Mouse (Mus musculus): Measurements from ENCODE around the gene Smim5. TPM values are rescaled to one million over a fixed set of nuclear protein-coding genes. Genes with fewer than 3 reads are reported as not detected.

The Smim5 gene
- polyA plus RNA-seq, 1 experiment = not detected

DNA sequence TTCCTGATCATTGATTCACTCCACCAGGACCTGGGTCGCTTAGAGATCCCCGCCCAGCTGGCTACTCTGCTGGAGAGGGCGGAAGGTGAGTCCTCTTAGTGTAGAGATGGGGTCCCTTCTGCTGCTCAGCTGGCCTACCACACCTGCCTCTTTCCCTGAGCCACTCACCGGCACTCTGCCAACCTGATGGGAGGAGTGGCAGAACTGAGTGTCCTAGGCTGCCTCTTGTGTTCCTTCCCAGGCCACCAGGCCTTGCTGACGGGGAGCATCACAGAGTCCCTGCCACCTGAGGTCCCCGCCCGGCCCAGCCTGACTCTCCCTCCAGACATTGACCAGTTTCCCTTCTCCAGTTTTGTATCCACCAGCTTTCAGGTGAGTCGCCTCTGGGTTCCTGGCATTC is 21.7 kb upstream of the Smim5 start:
- Histone ChIP-seq H3K27ac (ENCODE audit: insufficient read depth, low read length) (no peak overlapping the region), H3K9ac (ENCODE audit: low read depth, poor library complexity, severe bottlenecking) (no peak overlapping the region), H3K4me3 (ENCODE audit: low read depth, low read length) (no peak overlapping the region), H3K4me1 (ENCODE audit: control insufficient read depth, insufficient read depth, low read length) (no peaks in the 10 kb centered on the region), H3K27me3 (ENCODE audit: control insufficient read depth, insufficient read depth, low read length, poor library complexity, severe bottlenecking) (no peaks in the 10 kb centered on the region), H3K36me3 (ENCODE audit: control insufficient read depth, insufficient read depth, low read length, poor library complexity, severe bottlenecking) (no peaks in the 10 kb centered on the region), H3K9me3 (replicated peaks; ENCODE audit: control insufficient read depth, insufficient read depth, low read length, poor library complexity, severe bottlenecking) (no peaks in the 10 kb centered on the region)
- TF ChIP-seq POLR2A (IDR thresholded peaks at IDR 0.05; ENCODE audit: insufficient read depth, low read length) = no peak
- TF ChIP-seq EP300 (IDR thresholded peaks at IDR 0.05; ENCODE audit: insufficient read depth, low read depth, low read length) = no peak
- no peak for TF ChIP-seq CTCF (IDR thresholded peaks at IDR 0.05; ENCODE audit: low read depth, low read length)

DNA sequence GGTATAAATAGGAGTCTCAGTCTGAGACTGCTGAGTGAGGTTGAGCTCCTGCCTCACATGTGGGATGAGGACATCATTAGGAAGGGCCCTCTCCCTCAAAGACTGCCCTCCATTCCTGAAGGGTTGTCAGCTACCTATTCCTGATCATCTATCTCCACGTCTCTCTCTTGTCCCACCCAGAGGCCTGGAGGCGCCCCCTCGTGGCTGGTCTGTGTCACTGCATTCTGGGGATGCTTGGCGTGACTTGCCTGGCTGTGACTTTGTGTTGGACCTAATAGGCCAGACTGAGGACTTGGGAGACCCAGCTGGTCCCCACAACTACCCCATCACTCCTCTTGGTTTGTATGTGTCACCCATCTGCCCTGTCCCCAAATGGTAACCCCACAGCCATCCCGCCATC is 18.8 kb upstream of the Smim5 start:
- Histone ChIP-seq H3K4me1 (ENCODE audit: control insufficient read depth, insufficient read depth, low read length) (no peaks in the 10 kb centered on the region), H3K4me3 (ENCODE audit: low read depth, low read length) (no peak overlapping the region), H3K9me3 (replicated peaks; ENCODE audit: control insufficient read depth, insufficient read depth, low read length, poor library complexity, severe bottlenecking) (no peaks in the 10 kb centered on the region), H3K27ac (ENCODE audit: insufficient read depth, low read length) (no peak overlapping the region), H3K27me3 (ENCODE audit: control insufficient read depth, insufficient read depth, low read length, poor library complexity, severe bottlenecking) (no peaks in the 10 kb centered on the region), H3K36me3 (ENCODE audit: control insufficient read depth, insufficient read depth, low read length, poor library complexity, severe bottlenecking) (no peaks in the 10 kb centered on the region), H3K9ac (ENCODE audit: low read depth, poor library complexity, severe bottlenecking) (no peak overlapping the region)
- no peak for TF ChIP-seq POLR2A (IDR thresholded peaks at IDR 0.05; ENCODE audit: insufficient read depth, low read length)
- TF ChIP-seq CTCF (IDR thresholded peaks at IDR 0.05; ENCODE audit: low read depth, low read length) = peak; percentile 92
- no peak for TF ChIP-seq EP300 (IDR thresholded peaks at IDR 0.05; ENCODE audit: insufficient read depth, low read depth, low read length)

DNA sequence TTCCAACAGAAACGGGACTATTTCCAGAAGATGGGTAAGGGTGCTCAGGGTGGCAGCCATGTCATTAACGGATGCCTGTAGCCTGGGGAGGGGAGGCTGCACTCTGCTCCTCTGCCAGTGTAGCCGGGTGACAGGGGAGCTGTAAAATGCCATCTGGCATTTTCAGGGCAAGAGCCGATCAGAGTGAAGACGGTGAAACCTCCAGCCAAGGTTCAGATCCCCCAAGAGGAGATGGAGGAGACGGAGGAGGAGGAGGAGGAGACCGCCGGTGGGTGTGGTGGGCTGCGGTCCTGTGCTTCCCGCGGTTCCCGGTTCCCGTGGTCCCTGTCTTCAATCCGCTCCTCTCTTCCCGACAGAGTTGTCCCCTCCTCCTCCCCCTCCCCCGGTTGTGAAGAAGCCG is 16.5 kb upstream of the Smim5 start:
- no peaks in the 10 kb centered on the region for H3K4me1 ChIP-seq (ENCODE audit: control insufficient read depth, insufficient read depth, low read length)
- H3K9ac ChIP-seq (ENCODE audit: low read depth, poor library complexity, severe bottlenecking) = peak overlapping the region; percentile 66
- H3K27ac ChIP-seq (ENCODE audit: insufficient read depth, low read length) = no peak overlapping the region
- TF ChIP-seq CTCF (IDR thresholded peaks at IDR 0.05; ENCODE audit: low read depth, low read length) (no peak), EP300 (IDR thresholded peaks at IDR 0.05; ENCODE audit: insufficient read depth, low read depth, low read length) (no peak), POLR2A (IDR thresholded peaks at IDR 0.05; ENCODE audit: insufficient read depth, low read length) (no peak)
- H3K27me3 ChIP-seq (ENCODE audit: control insufficient read depth, insufficient read depth, low read length, poor library complexity, severe bottlenecking) = no peaks in the 10 kb centered on the region
- H3K4me3 ChIP-seq (ENCODE audit: low read depth, low read length) = peak overlapping the region; percentile 51
- H3K9me3 ChIP-seq (replicated peaks; ENCODE audit: control insufficient read depth, insufficient read depth, low read length, poor library complexity, severe bottlenecking) = no peaks in the 10 kb centered on the region
- no peaks in the 10 kb centered on the region for H3K36me3 ChIP-seq (ENCODE audit: control insufficient read depth, insufficient read depth, low read length, poor library complexity, severe bottlenecking)

DNA sequence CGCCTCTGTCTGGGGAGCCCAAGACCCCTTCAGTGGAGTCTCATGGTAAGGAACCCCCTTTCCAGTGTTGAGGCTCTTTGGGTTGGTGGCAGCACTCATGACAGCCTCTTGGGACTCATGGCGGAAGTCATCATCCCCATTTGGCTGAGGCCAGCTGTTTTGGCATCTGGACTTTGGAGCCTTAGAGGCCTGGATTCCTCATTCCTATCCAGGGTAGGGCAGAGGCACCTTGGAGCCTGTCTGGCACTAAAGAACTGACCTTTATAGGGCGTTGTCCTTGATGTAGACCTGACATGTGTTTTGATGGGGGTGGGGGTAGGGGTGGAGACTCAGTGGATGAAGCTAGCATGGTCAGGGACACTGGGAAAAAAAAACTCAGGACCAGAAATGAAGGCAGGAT is 15.4 kb upstream of the Smim5 start:
- TF ChIP-seq EP300 (IDR thresholded peaks at IDR 0.05; ENCODE audit: insufficient read depth, low read depth, low read length) = no peak
- no peak for TF ChIP-seq CTCF (IDR thresholded peaks at IDR 0.05; ENCODE audit: low read depth, low read length)
- TF ChIP-seq POLR2A (IDR thresholded peaks at IDR 0.05; ENCODE audit: insufficient read depth, low read length) = no peak

DNA sequence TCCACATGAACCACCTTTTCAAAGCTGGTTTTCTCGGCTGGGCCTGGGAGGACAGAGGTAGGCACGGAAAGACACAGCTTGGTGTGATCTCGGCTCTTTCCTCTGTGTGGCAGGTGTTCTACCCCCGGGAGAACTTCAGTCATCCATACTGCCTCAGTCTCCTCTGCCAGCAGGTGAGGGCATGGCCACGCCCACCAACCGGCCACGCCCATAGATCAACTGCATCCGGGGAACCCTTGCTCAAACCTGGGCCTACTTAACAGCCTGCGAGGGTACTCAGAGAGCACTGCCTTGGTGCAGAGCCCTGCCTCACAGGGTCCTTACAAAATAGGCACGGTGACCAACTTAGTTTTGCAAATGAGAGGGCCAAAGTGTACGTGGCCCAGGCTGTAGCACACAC is 14.5 kb upstream of the Smim5 start:
- H3K9ac ChIP-seq (ENCODE audit: low read depth, poor library complexity, severe bottlenecking) = no peak overlapping the region

More for the DNA sequence above, 15.4 kb upstream of the Smim5 start:
- H3K9me3 ChIP-seq (replicated peaks; ENCODE audit: control insufficient read depth, insufficient read depth, low read length, poor library complexity, severe bottlenecking) = no peaks in the 10 kb centered on the region
- H3K27ac ChIP-seq (ENCODE audit: insufficient read depth, low read length) = no peak overlapping the region
- no peaks in the 10 kb centered on the region for H3K27me3 ChIP-seq (ENCODE audit: control insufficient read depth, insufficient read depth, low read length, poor library complexity, severe bottlenecking)
- no peaks in the 10 kb centered on the region for H3K4me1 ChIP-seq (ENCODE audit: control insufficient read depth, insufficient read depth, low read length)
- H3K9ac ChIP-seq (ENCODE audit: low read depth, poor library complexity, severe bottlenecking) = no peak overlapping the region
- H3K36me3 ChIP-seq (ENCODE audit: control insufficient read depth, insufficient read depth, low read length, poor library complexity, severe bottlenecking) = no peaks in the 10 kb centered on the region
- no peak overlapping the region for H3K4me3 ChIP-seq (ENCODE audit: low read depth, low read length)

DNA sequence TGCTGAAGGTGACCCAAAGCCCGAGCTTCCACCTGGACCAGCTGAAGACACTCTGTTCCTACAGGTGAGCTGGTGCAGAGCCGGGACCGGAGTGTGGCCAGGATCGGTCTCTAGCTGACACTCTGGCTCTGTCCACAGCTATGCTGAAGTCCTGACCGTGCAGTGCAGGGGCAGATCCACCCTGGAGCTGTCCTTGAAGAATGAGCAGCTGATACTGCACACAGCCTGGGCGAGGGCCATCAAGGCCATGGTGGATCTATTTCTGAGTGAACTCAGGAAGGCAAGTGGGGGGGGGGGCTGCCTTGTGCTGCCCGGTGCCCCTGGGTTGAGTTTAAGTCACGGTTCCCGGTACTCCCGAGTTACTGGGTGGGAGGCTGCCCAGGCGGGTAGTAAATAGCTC is 13.3 kb upstream of the Smim5 start:
- TF ChIP-seq EP300 (IDR thresholded peaks at IDR 0.05; ENCODE audit: insufficient read depth, low read depth, low read length) (no peak), POLR2A (IDR thresholded peaks at IDR 0.05; ENCODE audit: insufficient read depth, low read length) (no peak), CTCF (IDR thresholded peaks at IDR 0.05; ENCODE audit: low read depth, low read length) (no peak)
- H3K9me3 ChIP-seq (replicated peaks; ENCODE audit: control insufficient read depth, insufficient read depth, low read length, poor library complexity, severe bottlenecking) = no peaks in the 10 kb centered on the region
- H3K27ac ChIP-seq (ENCODE audit: insufficient read depth, low read length) = no peak overlapping the region
- H3K27me3 ChIP-seq (ENCODE audit: control insufficient read depth, insufficient read depth, low read length, poor library complexity, severe bottlenecking) = no peaks in the 10 kb centered on the region
- no peaks in the 10 kb centered on the region for H3K4me1 ChIP-seq (ENCODE audit: control insufficient read depth, insufficient read depth, low read length)
- no peaks in the 10 kb centered on the region for H3K36me3 ChIP-seq (ENCODE audit: control insufficient read depth, insufficient read depth, low read length, poor library complexity, severe bottlenecking)
- H3K9ac ChIP-seq (ENCODE audit: low read depth, poor library complexity, severe bottlenecking) = no peak overlapping the region
- no peak overlapping the region for H3K4me3 ChIP-seq (ENCODE audit: low read depth, low read length)

More for the DNA sequence above, 14.5 kb upstream of the Smim5 start:
- TF ChIP-seq POLR2A (IDR thresholded peaks at IDR 0.05; ENCODE audit: insufficient read depth, low read length) (no peak), CTCF (IDR thresholded peaks at IDR 0.05; ENCODE audit: low read depth, low read length) (no peak), EP300 (IDR thresholded peaks at IDR 0.05; ENCODE audit: insufficient read depth, low read depth, low read length) (no peak)
- H3K27ac ChIP-seq (ENCODE audit: insufficient read depth, low read length) = no peak overlapping the region
- no peaks in the 10 kb centered on the region for H3K36me3 ChIP-seq (ENCODE audit: control insufficient read depth, insufficient read depth, low read length, poor library complexity, severe bottlenecking)
- H3K27me3 ChIP-seq (ENCODE audit: control insufficient read depth, insufficient read depth, low read length, poor library complexity, severe bottlenecking) = no peaks in the 10 kb centered on the region
- H3K4me3 ChIP-seq (ENCODE audit: low read depth, low read length) = no peak overlapping the region
- no peaks in the 10 kb centered on the region for H3K9me3 ChIP-seq (replicated peaks; ENCODE audit: control insufficient read depth, insufficient read depth, low read length, poor library complexity, severe bottlenecking)
- no peaks in the 10 kb centered on the region for H3K4me1 ChIP-seq (ENCODE audit: control insufficient read depth, insufficient read depth, low read length)
